Mouse (Mus musculus): ENCODE data around the gene Swi5.
"Not testable (repeated sequence)": the region's sequence is repeated elsewhere in the genome, so short reads cannot be mapped to it uniquely, and the experiment has no call there.

The Swi5 gene

GRCm38 (mm10) chr2:32311443-32312317 is 23.8 kb upstream of the Swi5 start:
- CTCF ChIA-PET: interaction anchor here (1.0 kb wide), 1 partner anchor 13 kb away, joined by 8 read pairs; no protein-coding TSS in a partner anchor

GRCm38 (mm10) chr2:32310096-32310845 is 22.4 kb upstream of the Swi5 start:
- CTCF ChIA-PET: no interaction called here

DNA sequence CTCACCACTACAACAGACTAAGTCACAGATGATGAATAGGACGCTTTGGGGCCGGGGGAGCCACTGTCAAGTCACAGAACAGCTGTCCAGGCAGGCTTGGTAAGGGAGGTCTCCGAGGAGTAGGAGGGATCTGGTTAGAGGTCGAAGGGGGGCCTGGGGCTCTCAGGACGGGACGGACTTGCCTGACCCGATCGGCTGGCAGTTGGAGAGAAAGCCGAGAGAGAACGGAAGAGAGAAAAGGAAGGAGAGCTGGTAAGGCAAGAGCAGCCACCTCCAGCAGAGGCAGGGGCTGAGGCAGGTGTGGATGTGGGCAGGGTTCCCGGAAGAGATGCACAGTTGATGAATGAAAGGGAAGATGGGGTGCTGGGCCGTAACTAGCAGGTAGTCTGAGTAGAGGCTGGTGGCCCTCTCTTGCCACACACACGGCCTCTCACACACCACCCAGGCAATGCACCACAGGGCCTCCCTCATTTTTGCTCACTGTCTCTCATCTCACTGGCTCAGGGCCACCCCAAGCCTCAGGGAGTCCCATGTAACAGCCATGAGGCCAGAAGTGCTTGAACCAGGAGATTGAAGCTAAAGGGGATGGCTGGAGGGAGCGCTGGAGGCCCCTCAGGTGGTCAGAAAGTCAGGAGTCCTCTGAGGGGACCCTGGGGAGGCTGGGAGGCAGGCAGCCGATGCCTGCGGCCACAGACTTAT is 21.1 kb upstream of the Swi5 start:
- CTCF ChIA-PET: no interaction called here

GRCm38 (mm10) chr2:32307941-32308760 is 20.3 kb upstream of the Swi5 start:
- CTCF ChIA-PET: interaction anchor here (0.6 kb wide), 2 partner anchors 90 to 99 kb away, joined by 3 to 4 read pairs; no protein-coding TSS in a partner anchor

- CTCF ChIA-PET: no interaction called here
These were observed 19.4 kb upstream of the Swi5 start for GRCm38 (mm10) chr2:32307247-32307798.

DNA sequence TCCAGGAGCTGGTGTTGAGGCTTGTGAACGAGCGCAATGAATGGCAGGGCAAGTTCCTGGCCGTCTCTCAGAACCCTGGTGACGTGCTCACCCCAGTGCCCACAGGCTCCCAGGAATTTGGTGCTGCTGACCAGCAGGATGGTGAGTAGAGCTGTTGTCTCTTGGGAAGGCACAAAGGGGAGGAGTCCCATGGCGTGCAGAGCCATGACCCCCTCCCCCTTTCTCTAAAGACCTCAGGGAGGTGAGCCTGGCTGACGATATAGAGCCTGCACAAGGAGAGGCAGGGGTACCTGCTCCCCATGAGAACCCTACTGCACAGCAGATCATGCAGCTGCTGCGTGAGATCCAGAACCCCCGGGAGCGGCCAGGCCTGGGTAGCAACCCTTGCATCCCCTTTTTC is 18.3 kb upstream of the Swi5 start:
- CTCF ChIA-PET: no interaction called here

DNA sequence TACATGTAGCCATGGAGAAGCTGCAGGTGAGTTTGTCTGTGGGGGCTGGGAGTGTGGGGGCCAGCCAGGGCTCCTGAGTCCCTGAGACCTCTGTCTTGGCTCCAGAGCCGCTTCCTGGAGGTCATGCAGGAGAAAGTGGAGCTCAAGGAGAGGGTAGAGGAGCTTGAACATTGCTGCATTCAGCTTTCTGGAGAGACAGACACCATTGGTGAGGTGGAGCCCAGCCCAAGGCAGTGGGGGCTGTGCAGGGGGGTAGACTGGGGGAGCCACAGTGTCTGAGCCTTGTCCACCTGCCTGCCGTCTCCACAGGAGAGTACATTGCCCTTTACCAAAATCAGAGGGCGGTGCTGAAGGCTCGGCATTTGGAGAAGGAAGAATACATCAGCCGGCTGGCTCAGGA is 17.8 kb upstream of the Swi5 start:
- CTCF ChIA-PET: no interaction called here

DNA sequence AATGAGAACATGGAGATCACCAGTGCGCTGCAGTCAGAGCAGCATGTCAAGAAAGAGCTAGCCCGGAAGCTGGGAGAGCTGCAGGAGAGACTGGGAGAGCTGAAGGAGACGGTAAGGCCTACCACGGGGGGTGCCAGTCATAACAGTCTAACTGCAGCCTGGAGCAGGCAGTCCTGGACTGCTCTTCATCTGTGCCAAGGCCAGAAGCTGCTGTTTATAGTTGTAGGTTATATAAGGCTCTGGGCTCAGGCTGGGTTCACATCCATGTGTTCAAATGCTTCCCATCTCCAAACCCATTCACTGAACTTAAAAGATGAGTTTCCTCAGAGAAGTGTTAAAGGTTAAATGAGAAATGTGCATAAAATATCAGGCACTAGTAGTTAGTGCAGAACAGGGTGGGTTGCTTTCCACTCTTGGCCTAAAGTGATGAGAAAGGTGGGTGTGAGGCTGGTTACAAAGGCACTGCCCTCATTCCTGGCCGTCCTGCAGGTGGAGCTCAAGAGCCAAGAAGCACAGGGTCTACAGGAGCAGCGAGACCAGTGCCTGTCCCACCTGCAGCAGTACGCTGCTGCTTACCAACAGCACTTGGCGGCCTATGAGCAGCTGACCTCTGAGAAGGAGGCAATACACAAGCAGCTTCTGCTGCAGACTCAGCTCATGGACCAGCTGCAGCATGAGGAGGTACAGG is 16.4 kb upstream of the Swi5 start:
- CTCF ChIA-PET: no interaction called here

GRCm38 (mm10) chr2:32302952-32303351 is 15.1 kb upstream of the Swi5 start:
- CTCF ChIA-PET: no interaction called here

DNA sequence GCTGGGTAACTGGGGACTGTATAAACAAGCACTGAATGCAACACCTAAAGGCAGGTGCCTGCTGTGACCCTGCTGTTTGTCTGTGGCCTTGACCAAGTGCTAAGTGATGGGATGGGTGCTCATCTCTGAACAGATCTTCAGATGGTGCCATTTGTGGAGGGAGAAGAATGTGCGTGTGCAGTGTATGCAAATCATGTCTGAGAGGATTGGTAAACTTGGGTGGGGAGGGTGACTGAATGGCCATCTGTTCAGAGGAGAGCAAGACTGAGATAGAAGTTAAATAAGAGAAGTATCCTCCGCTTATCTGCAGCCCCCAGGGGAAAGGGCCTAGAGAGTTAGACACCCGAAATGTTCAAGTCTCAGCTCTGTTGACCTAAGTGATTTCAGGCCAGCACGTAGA is 11.6 kb upstream of the Swi5 start:
- CTCF ChIA-PET: no interaction called here

DNA sequence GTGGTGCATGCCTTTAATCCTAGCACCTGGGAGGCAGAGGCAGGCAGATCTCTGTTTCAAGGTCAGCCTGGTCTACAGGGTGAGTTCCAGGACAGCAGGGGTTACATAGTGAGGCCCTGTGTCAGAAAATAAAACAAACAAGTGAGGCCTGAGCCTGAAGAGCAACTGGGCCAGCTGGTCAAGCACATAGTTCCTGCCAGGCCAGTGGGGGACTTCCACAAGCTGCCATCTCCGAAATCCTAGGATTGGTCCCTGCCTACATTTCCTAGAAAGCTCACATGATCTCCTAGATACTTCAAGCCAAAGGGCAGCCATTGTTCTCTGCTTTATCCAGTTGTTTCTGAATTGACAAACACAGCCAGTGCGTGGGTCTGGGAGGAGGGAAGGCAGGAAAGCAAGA is 8.0 kb upstream of the Swi5 start:
- CTCF ChIA-PET: not testable (repeated sequence)

DNA sequence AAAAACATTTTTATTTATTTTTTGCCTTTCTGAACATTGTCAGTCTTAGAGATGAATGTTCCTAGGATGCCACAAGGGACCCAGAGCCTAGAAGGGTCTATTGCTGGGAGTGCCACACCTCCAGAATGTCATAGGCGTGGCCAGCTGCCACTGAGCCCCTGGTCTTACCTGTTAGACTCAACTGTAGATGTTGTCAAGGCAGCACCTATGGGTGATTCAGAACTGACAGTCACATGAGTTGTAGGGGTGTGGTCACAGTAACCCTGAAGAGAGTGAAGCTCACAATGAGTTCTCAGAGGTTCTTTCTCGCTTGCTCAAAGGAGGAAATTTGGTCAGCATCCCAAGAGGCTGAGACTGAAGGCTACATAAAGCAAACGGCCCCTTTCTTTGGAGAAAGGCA is 7.4 kb upstream of the Swi5 start:
- CTCF ChIA-PET: no interaction called here

- CTCF ChIA-PET: no interaction called here
These were observed 6.5 kb upstream of the Swi5 start for GRCm38 (mm10) chr2:32294348-32294747.

- CTCF ChIA-PET: no interaction called here
These were observed 1.7 kb upstream of the Swi5 start for GRCm38 (mm10) chr2:32289578-32289977.

GRCm38 (mm10) chr2:32288371-32288931 is 576 bp upstream of the Swi5 start:
- CTCF ChIA-PET: no interaction called here

GRCm38 (mm10) chr2:32287334-32287840 is 488 bp downstream of the Swi5 start, which contains the start of gene Golga2:
TSS of gene Golga2 (plus strand) at chr2:32287384.
- CTCF ChIA-PET: no interaction called here

DNA sequence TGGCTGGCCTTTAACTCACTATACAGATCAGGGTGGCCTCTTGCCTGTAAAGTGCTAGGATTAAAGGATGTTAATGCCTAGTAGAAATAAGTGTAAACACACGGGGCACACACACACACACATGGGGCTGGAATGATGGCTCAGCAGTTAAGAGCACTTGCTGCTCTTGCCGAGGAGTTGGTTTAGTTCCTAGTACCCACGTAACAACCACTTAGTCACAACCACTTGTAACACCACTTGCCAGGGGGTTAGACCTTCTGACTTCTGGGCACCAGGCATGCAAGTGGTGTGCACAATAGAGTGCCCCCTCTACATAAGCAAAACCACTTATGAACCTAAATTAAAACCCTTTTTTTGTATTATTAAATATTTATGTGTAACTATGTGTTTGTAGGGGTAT is 3.9 kb downstream of the Swi5 start:
- CTCF ChIA-PET: no interaction called here

DNA sequence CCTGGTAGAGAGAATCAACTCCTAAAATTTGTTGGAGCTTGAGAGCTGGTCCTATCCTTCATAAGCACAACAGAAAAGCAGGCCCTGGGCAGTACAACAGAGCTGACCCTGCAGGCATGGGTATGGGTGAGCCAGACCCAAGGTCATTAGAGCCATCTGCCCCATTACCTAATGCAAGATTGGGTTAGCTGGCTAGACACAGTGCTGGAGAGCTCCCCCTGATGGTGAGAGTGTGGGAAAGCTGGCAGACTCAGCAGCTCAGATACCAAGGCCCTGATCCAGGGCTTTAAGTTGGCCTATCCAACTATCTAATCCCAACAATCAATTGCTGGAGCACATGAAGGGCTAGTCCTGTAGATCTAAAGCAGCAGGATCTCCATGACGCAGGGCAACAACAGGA is 5.1 kb downstream of the Swi5 start:
- CTCF ChIA-PET: no interaction called here

- CTCF ChIA-PET: no interaction called here
These were observed 5.6 kb downstream of the Swi5 start for GRCm38 (mm10) chr2:32282289-32282688.

DNA sequence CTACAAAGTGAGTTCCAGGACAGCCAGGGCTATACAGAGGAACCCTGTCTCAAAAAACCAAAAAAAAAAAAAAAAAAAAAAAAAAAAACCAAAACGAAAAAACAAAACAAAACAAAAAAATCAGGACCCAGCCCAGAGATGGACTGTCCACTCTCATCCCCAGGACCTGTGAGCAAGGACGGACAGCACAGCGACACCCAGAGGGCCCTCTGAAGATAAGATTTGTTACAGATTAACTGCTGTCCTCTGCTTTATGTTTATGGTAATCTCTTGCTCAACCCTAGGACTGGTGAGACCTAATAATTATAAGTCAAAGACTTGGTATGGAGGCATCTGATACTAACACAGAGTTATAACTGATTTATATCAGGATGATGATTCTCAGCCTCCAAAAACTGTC is 12.1 kb downstream of the Swi5 start:
- CTCF ChIA-PET: no interaction called here

All from spleen, embryonic (tissue).